Mouse (Mus musculus) cerebellum, postnatal 4 days (tissue): ENCODE data around the gene Olfr1383.
"Not testable (repeated sequence)": the region's sequence is repeated elsewhere in the genome, so short reads cannot be mapped to it uniquely, and the experiment has no call there.

Source experiments
- DNase-seq, 2 experiments: peaks; one replicate each; pipeline ENCODE4 v3.0.0; 2022; ENCODE audit warnings: low spot score in 2 of 2, mixed read lengths in 1 of 2

Gene Olfr1383

DNA sequence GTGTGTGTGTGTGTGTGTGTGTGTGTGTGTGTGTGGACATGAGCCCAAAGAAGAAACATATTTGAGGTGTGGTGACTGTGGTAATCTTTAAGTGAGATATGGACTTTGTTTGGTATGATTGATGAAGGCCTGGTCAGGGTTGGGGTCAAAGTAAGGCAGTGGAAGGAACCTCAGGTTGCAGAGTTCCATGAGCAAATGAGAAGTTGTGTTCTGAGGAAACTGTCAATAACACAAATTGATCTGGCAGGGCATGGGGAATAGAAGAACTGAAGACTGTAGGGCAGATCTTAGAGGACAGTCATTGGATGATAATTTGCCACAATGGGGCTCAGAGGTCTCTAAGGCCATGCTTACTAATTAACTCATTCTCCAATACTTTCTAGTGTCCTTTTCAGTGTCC lies at the start of gene Olfr1383:
Olfr1383 (plus strand) TSS at position 301 of the 400 bp plus-strand sequence.
- no peak for DNase-seq

DNA sequence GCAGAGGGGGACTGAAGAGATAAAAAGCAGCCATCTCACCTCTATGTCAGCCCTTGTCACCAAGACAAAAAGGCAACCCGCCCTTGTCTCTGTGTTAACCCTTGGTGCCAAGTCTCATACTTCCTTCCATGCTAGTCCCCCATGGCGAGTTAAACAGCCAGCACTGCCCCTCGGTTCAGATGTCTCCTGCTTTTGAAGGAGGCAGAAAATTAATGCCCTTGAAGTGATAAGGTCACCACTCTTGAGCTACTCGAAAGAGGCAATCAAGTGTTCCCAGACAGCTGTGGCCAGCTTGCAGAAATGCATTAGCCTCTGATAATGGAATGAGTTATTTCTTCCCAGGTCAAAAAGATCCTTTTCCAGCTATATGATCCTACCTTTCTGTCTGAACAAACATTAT lies 33.5 kb upstream of the Olfr1383 start:
- DNase-seq, result no peak

DNA sequence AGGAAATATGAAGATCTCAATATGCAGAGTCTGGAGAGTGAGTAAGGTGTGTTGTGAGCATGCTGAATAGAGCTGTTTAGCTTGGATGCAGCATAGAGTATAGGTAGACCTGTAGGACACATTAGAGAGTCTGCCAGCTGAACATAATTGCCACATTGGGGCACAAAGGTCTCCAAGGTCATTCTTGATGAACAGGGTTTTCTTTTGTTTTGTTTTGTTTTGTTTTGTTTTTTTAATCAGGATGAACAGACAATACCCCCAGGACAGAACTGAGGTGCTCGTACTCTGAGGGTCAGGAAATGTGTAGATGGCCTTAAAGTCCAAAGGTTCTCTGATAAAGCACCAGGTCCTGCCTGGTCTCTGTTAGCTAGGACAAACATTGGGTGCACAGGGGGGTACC lies 30.7 kb upstream of the Olfr1383 start, which contains the start of gene Olfr1385:
Olfr1385 (plus strand) TSS at position 301 of the 400 bp plus-strand sequence.
- DNase-seq, result not testable (repeated sequence)

DNA sequence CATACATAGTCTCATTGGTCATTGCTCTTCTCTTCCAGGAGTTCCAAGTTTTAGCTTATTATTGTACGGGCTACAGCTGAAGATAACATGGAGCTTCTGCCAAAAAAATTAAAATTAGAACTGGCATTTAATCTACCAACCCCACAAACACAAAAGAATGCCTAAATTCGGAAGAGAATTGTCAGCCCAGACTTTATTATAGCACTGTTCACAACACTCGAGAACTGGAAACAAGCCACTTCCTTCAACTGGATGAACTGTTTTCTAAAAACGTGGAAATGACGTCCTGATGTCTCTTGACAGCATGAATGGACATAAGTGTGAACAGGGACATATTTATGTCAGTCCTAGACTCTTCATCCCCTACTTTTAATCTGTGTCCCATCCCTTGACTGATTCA lies 1.4 kb upstream of the Olfr1383 start:
- no peak for DNase-seq

DNA sequence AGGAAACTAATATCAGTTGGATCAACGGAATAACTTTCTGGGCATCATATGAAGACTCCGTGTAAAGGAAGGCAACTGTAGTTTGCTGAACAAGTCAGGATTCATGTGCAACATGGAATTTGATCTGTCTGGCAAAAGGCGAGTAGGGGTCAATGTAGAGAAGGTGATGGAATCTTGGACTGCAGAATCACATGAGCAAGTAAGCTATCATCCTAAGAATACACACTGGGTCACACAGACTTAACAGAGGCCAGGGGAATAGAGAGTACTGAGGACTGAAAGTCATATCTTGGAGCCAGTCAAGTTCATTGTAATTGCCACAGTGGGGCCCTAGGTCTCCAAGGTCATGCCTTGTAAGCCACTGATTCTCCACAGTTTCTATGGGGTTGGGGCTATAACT lies 8.5 kb downstream of the Olfr1383 start, which contains the start of gene Olfr1382:
Olfr1382 (plus strand) TSS at position 301 of the 400 bp plus-strand sequence.
- DNase-seq, result no peak

DNA sequence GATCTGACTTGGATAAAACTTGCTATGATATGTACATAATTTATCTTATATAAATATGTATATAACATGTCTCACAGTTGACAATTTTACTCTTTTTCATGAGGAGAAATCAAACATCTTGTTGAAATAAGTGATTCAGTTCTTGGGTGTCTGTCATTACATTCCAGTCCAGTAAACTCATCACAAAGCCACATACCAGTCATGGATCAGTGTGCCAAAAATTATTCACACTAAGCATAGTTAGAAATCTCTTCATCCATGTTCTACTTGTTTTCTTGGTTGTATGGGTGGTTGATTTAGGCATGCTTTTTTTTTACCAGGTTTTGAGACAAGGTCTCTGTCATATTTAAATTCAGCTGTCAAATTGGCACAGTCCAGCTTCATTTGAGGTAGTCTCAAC lies 13.3 kb downstream of the Olfr1383 start:
- DNase-seq, result no peak

DNA sequence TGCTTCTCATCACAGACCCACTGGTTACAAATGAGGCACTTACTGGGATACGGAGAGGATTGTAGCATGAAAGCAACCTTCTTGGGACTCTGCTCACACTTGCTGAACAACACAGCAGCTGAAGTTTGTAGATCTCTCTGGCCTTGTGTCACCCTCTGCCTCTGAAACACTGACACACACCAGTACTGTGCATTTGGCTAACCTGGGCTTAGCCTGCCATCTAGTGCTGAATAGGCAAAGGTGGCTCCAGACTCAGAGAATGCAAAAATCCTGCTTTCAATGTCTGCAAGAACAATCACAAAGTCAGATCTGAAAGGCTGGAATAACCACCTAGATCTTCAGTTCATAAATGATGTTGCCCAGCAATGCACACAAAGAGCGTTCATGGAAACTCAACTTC lies 17.2 kb downstream of the Olfr1383 start:
- DNase-seq, result not testable (repeated sequence)

DNA sequence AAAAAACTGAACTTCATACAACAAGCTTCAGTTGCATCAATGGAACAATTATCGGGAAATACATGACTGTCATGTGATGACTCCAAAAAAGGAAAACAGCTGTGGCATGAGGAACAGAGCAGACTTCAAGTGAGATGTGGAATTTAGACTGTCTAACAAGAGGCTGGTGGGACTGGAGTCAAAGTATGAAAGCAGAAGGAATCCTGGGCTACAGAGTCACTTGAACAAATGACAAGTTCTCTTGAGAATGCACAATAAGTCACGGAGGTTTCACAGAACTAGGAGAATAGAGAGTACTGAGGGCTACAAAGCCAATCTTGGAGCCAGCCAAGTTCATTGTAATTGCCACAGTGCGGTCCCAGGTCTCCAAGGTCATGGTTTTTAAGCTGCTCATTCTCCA lies 23.7 kb downstream of the Olfr1383 start, which contains the start of gene Olfr1381:
Olfr1381 (plus strand) TSS at position 301 of the 400 bp plus-strand sequence.
- DNase-seq, result not testable (repeated sequence)

DNA sequence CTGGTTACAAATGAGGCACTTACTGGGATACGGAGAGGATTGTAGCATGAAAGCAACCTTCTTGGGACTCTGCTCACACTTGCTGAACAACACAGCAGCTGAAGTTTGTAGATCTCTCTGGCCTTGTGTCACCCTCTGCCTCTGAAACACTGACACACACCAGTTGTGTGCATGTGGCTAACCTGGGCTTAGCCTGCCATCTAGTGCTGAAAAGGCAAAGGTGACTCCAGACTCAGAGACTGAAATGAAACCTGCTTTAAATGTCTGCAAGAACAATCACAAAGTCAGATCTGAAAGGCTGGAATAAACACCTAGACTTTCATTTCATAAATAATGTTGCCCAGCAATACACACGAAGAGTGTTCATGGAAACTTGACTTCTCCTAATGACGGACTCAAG lies 34.6 kb downstream of the Olfr1383 start:
- not testable (repeated sequence) for DNase-seq

DNA sequence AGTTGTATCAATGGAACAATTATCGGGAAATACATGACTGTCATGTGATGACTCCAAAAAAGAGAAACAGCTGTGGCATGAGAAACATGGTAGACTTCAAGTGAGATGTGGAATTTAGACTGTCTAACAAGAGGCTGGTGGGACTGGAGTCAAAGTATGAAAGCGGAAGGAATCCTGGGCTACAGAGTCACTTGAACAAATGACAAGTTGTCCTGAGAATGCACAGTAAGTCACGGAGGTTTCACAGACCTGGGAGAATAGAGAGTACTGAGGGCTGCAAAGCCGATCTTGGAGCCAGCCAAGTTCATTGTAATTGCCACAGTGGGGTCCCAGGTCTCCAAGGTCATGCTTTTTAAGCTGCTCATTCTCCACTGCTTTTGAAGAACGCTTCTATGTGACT lies 37.1 kb downstream of the Olfr1383 start, which contains the start of gene Olfr1380:
Olfr1380 (plus strand) TSS at position 301 of the 400 bp plus-strand sequence.
- not testable (repeated sequence) for DNase-seq

DNA sequence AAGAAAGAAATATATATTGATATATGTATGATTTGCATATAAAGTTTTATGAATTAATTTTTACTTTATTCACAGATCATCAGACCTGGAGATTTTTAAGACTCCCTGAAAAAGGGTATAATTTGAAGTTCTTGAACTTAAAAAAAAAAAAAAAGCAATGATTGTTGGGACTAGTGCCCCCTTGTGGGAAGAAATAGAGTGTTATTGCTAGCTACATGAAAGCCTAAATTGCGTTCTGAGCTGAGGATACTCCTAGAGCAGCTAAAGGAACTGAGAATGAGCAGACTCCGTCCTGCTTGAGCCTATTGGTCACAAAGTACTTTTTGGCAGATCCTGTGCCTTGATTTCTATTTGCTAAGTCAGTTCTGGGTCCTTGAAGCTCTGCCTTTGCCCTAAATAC lies 55.6 kb downstream of the Olfr1383 start:
- DNase-seq, result not testable (repeated sequence)
